Mouse (Mus musculus): ENCODE data around the gene Fbxl15. TPM values are rescaled to one million over a fixed set of nuclear protein-coding genes. Genes with fewer than 3 reads are reported as not detected.

Fbxl15 gene
- 4.8 TPM for polyA plus RNA-seq (2014; fragmentation: Illumina TruSeq; extraction: RNeasy Lipid Tissue Mini Kit (QIAGEN cat#74804); ENCODE audit: low read depth, low replicate concordance)

DNA sequence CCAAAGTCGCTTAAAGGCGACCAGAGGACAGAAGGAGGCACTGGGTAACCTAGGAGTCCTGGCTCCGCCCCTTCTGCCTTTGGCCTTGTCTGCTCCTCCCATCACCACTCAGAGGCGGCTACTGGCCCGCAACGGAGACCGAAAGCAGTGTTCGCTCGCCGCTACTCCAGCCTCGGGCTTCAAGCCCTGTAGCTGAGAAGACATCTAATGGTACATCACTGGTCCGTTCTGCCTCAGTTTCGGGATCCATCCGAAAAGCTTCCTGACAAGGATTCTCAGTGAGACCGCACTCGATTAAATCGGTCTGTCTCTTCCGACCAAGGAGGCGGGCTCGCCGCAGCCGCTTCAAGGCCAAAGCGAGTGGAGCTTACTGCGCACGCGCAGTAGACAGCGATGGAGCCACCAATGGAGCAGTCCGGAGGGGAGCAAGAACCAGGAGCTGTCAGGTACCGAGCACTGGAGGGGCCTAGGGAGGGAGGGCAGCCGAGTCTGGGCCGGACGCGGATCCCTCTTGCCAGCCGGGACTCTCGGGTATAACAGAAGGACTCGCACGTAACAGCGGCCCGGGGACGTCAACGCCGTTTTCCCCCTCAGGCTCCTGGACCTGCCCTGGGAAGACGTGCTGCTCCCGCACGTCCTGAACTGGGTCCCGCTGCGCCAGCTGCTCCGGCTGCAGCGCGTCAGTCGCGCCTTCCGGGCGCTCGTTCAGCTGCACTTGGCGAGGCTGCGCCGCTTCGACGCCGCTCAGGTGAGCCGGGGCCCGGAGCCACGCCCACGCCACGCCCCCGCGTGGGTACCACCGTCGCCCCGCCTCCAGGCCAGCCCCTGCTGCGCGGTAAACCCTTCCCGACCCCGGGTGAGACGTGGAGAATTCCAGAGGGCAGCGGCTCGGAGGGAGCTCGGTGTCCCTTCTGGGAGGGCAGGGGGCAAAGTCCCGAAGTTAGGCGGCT is at the start of gene Fbxl15:
TSS of gene Fbxl15 (plus strand) at position 104 of the 950 bp plus-strand sequence.

DNA sequence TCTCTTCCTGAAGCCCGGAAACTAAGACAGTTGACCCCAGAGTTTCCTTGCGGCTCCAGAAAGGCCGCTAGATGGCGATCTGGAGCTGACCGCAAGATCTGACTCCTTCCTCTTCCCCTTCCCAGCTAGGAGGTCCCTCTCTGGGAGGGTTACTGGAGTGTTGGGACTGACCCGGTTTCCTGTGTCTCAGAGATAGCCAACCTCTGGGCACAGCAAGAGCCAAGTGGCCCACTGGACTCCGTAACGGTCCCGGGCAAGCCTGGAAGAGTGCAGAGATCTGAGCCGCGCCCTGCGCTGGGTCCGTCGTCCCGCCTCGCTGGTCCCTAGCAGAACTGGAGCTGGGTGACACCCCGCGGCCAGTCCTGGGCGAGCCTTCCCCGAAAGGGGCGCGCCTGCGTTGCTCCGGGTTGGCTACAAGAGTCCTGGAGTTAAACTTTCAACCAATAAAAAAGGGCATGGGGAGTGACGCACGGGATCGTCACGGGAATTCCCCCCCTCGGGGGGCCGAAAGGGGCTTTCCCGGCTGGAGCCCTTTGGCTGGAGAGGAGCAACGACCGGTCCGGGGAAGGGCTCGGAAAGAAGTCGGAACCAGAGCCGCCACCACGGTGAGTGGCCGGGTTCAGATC is 23.7 kb upstream of the Fbxl15 start, which contains the start of gene Nfkb2:
TSS of gene Nfkb2 (plus strand) at position 105 of the 626 bp plus-strand sequence.

DNA sequence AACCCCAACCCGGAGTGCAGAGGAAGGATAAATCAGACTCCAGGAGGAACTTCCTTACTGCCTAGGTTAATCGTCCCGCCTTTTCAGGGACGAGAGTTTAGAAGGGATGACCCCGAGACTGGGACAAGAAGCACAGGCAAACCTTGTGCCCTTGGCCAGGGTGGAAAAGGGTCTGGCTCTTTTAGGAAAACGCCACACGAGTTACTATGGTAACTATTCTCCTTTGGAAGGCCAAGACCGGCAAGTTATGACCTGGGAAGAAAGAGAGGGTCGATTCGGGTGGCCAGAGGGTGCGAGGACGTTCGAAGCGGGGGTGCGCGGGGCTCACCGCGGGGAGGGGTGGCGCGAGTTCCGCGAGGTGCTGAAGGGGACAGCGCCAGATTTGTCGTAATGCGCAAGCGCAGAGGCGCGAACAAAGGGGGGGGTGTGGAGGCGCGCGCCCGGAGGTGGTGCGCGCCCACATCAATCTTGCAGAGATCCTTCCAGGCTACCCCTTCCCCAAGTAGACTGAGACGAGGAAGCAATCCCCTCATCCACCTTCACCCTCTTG is 1.2 kb upstream of the Fbxl15 start, which contains the start of gene Psd:
TSS of gene Psd (minus strand) at position 401 of the 550 bp plus-strand sequence.

DNA sequence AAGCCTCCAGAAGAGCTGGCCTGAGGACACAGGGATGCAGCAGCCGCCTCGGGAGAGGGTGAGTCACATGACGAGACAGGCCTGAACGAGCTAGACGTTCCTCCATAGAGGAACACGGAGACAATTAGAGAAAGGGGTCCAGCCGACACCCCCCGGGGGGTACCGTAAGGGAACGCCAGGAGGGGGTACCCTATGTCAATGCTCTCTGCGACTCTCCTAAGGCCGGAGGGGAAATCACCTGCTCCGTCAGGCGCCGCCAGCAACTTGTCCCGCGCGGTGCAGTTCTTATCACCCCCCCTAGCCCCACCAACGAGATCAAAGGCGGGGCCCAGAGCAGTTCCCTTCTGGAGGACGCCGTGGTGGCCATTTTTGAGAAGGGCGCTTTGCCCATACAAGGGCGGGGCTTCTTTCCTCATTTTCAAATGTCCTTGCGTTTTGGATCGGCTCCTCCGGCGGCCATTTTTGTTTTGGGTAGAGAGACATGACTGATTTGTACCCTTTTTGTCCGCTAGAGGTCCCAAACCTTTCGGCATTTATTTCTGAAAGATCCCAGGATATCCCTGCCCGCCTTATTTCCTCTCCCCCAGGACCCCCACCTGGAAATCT is 10.4 kb downstream of the Fbxl15 start, which contains the start of gene Cuedc2:
TSS of gene Cuedc2 (minus strand) at position 372 of the 606 bp plus-strand sequence.

DNA sequence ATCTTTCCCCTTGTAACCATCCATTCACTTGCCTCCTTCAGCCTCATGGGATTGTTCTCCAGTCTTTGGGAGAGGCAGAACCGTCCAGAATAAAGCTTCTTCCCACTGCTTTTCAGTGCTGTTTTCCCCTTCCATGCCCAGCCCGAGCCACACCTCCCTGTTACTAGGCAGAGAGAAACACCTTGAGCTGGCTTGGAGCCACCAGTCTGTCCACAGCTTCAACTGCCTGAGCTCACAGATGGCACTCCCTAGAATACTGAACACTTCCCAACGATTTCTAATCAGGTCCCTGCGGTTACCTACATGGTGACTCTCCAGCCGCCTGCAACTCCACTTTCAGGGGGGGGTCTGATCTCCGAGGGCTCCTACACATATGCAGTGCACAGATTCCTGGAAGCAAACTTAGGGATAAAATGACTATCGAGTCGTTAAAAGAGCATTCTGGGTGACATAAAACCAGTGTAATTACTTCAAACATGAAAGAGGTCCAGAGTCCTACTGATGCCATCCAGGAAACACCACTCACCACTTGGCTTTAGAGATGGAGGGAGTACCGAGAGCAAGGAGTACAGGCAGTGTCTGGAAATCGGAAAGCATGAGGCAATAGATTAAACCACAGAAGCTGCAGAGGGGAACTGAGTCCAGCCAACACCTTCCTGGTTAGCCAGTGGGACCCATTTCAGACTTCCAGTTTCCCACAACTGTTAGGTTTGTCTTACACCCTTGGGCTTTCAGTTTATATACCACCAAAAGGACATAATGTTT is 22.4 kb downstream of the Fbxl15 start, which contains the start of gene 2310034G01Rik:
TSS of gene 2310034G01Rik (minus strand) at position 135 of the 765 bp plus-strand sequence.

Other genes starting within 250 kb of the Fbxl15 start
- 0.55 TPM for gene Elovl3, start 196.3 kb upstream of the Fbxl15 start, polyA plus RNA-seq (2014; fragmentation: Illumina TruSeq; extraction: RNeasy Lipid Tissue Mini Kit (QIAGEN cat#74804); ENCODE audit: low read depth, low replicate concordance)
- gene Pitx3, start 179.9 kb upstream of the Fbxl15 start, polyA plus RNA-seq (2014; fragmentation: Illumina TruSeq; extraction: RNeasy Lipid Tissue Mini Kit (QIAGEN cat#74804); ENCODE audit: low read depth, low replicate concordance) = not detected
- 32.4 TPM for gene Gbf1, start 175.7 kb upstream of the Fbxl15 start, polyA plus RNA-seq (2014; fragmentation: Illumina TruSeq; extraction: RNeasy Lipid Tissue Mini Kit (QIAGEN cat#74804); ENCODE audit: low read depth, low replicate concordance)
- 16.1 TPM for gene Nfkb2, start 23.9 kb upstream of the Fbxl15 start, polyA plus RNA-seq (2014; fragmentation: Illumina TruSeq; extraction: RNeasy Lipid Tissue Mini Kit (QIAGEN cat#74804); ENCODE audit: low read depth, low replicate concordance)
- 1.1 TPM for gene Psd, start 1.0 kb upstream of the Fbxl15 start, polyA plus RNA-seq (2014; fragmentation: Illumina TruSeq; extraction: RNeasy Lipid Tissue Mini Kit (QIAGEN cat#74804); ENCODE audit: low read depth, low replicate concordance)
- gene Cuedc2, start 10.5 kb downstream of the Fbxl15 start, polyA plus RNA-seq (2014; fragmentation: Illumina TruSeq; extraction: RNeasy Lipid Tissue Mini Kit (QIAGEN cat#74804); ENCODE audit: low read depth, low replicate concordance) = 100 TPM
- gene Mfsd13a, start 12.9 kb downstream of the Fbxl15 start, polyA plus RNA-seq (2014; fragmentation: Illumina TruSeq; extraction: RNeasy Lipid Tissue Mini Kit (QIAGEN cat#74804); ENCODE audit: low read depth, low replicate concordance) = 2.7 TPM
- 0.89 TPM for gene 2310034G01Rik, start 22.1 kb downstream of the Fbxl15 start, polyA plus RNA-seq (2014; fragmentation: Illumina TruSeq; extraction: RNeasy Lipid Tissue Mini Kit (QIAGEN cat#74804); ENCODE audit: low read depth, low replicate concordance)
- 83.6 TPM for gene Actr1a, start 67.6 kb downstream of the Fbxl15 start, polyA plus RNA-seq (2014; fragmentation: Illumina TruSeq; extraction: RNeasy Lipid Tissue Mini Kit (QIAGEN cat#74804); ENCODE audit: low read depth, low replicate concordance)
- gene Sufu, start 68.7 kb downstream of the Fbxl15 start, polyA plus RNA-seq (2014; fragmentation: Illumina TruSeq; extraction: RNeasy Lipid Tissue Mini Kit (QIAGEN cat#74804); ENCODE audit: low read depth, low replicate concordance) = 7.3 TPM
- 17.6 TPM for gene Trim8, start 173.5 kb downstream of the Fbxl15 start, polyA plus RNA-seq (2014; fragmentation: Illumina TruSeq; extraction: RNeasy Lipid Tissue Mini Kit (QIAGEN cat#74804); ENCODE audit: low read depth, low replicate concordance)
- gene Arl3, start 245.0 kb downstream of the Fbxl15 start, polyA plus RNA-seq (2014; fragmentation: Illumina TruSeq; extraction: RNeasy Lipid Tissue Mini Kit (QIAGEN cat#74804); ENCODE audit: low read depth, low replicate concordance) = 88.9 TPM
- 5.6 TPM for gene Sfxn2, start 245.2 kb downstream of the Fbxl15 start, polyA plus RNA-seq (2014; fragmentation: Illumina TruSeq; extraction: RNeasy Lipid Tissue Mini Kit (QIAGEN cat#74804); ENCODE audit: low read depth, low replicate concordance)

All from heart, adult 10 weeks (tissue).